Mouse (Mus musculus): ENCODE measurements around the gene Arhgap19. TPM values are rescaled to one million over a fixed set of nuclear protein-coding genes. Genes with fewer than 3 reads are reported as not detected.

Gene Arhgap19
- polyA plus RNA-seq, 1 experiment from 2014 or later: 13.6 TPM

DNA sequence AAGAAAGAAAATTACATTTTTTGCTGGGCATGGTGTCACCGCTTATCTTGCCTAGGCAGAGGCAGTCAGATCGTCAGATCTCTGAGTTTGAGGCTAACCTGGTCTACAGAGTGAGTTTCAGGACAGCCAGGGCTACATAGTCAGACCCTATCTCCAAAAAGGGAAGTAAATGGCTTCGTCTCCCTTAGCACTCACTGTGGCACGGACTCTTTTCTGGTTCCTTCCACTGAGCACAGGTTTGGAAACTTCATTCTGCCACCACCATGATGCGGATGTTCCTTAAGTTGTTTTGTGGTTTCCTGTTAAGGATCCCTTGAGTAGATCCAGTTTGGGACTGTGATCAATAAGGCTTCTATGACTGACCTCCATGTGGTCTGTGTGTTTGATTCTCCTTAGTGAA, 23.1 kb upstream of the Arhgap19 start:
- no peak overlapping the region for H3K27ac ChIP-seq (ENCODE audit: low read length)
- no peak for ATAC-seq (replicated peaks; ENCODE audit: extremely low read depth, insufficient read depth, low FRiP score)
- no peak overlapping the region for H3K4me3 ChIP-seq (ENCODE audit: low read length)
- H3K4me2 ChIP-seq (ENCODE audit: low read depth, low read length): no peak overlapping the region
- H3K27me3 ChIP-seq (ENCODE audit: control insufficient read depth, insufficient read depth, low read length): no peaks in the 10 kb centered on the region
- no peak overlapping the region for H3K9ac ChIP-seq (ENCODE audit: low read length)
- H3K36me3 ChIP-seq (ENCODE audit: control insufficient read depth, insufficient read depth): no peaks in the 10 kb centered on the region
- 75% methylated on average over 5 of the region's 5 CpGs for WGBS
- no peaks in the 10 kb centered on the region for H3K9me3 ChIP-seq (replicated peaks; ENCODE audit: control insufficient read depth, low read length)
- 0 out of 2 replicates have a peak, but pooled peaks cover 3% of the 10 kb centered on the region for H3K4me1 ChIP-seq (ENCODE audit: control insufficient read depth, insufficient read depth, low read length)

DNA sequence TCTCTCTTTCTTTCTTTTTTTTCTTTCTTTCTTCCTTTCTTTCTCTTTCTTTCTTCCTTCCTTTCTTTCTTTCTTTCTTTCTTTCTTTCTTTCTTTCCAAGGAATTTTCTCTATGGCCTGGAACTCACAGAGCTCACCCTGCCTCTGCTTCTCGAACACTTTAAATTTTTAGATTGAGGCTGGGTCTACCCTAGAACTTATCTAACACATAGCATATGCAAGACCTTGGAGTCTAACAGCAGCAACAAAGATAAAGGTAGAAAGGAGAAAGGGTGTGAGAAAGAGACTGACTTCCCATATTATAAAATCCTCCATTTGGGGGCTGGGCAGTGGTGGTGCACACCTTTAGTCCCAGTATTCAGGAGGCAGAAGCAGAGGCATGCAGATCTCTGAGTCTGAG, 20.7 kb upstream of the Arhgap19 start:
- H3K27ac ChIP-seq (ENCODE audit: low read length): no peak overlapping the region
- no peak overlapping the region for H3K4me3 ChIP-seq (ENCODE audit: low read length)
- 70% methylated on average over 1 of the region's 1 CpGs for WGBS
- no peaks in the 10 kb centered on the region for H3K9me3 ChIP-seq (replicated peaks; ENCODE audit: control insufficient read depth, low read length)
- ATAC-seq (replicated peaks; ENCODE audit: extremely low read depth, insufficient read depth, low FRiP score): no peak
- no peak overlapping the region for H3K9ac ChIP-seq (ENCODE audit: low read length)
- no peaks in the 10 kb centered on the region for H3K36me3 ChIP-seq (ENCODE audit: control insufficient read depth, insufficient read depth)
- H3K4me1 ChIP-seq (ENCODE audit: control insufficient read depth, insufficient read depth, low read length): peaks cover 4% of the 10 kb centered on the region; the same call in 1 of the 2 replicates
- H3K4me2 ChIP-seq (ENCODE audit: low read depth, low read length): no peak overlapping the region
- H3K27me3 ChIP-seq (ENCODE audit: control insufficient read depth, insufficient read depth, low read length): no peaks in the 10 kb centered on the region

DNA sequence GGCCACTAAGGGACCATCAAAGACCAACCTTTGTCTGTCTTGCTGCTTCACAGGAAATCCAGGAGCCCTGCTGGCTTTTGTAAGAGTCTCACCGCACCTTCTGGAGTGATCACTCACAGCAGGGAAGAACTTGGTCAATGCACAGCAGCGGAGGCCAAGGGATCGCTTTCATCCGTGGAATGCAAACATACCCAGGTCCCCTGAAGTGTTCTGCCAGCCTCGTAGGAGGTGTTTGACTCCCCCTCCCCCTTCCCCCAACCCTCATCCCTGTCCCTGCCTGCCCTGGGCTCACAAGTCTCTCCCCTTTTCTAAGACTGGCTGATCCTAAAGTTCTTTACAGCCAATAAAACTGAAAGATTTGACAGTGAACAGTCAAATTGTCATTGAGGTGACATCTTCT, 19.6 kb upstream of the Arhgap19 start:
- no peaks in the 10 kb centered on the region for H3K27me3 ChIP-seq (ENCODE audit: control insufficient read depth, insufficient read depth, low read length)

DNA sequence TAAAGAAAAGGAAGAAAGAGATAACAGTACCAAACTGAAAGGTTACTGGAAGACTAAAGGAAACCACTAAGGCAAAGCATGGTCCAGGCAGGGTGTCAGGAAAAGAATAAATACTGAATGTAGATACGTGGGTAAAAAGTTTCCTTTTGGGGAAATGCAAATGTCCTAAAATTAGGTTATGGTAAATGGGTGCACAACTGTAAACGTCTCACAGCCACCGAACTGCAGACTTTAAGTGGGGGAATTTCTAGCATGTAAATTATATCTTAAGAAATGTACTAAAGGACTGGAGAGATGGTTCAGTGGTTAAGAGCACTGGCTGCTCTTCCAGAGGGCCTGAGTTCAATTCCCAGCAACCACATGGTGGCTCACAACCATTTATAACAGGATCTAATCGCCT, 16.9 kb upstream of the Arhgap19 start:
- no peaks in the 10 kb centered on the region for H3K36me3 ChIP-seq (ENCODE audit: control insufficient read depth, insufficient read depth)
- WGBS: 85% methylated on average over 4 of the region's 4 CpGs
- no peak overlapping the region for H3K27ac ChIP-seq (ENCODE audit: low read length)
- no peak overlapping the region for H3K9ac ChIP-seq (ENCODE audit: low read length)
- H3K4me2 ChIP-seq (ENCODE audit: low read depth, low read length): no peak overlapping the region
- H3K27me3 ChIP-seq (ENCODE audit: control insufficient read depth, insufficient read depth, low read length): no peaks in the 10 kb centered on the region
- H3K4me3 ChIP-seq (ENCODE audit: low read length): no peak overlapping the region
- H3K4me1 ChIP-seq (ENCODE audit: control insufficient read depth, insufficient read depth, low read length): peaks cover 12% of the 10 kb centered on the region
- no peaks in the 10 kb centered on the region for H3K9me3 ChIP-seq (replicated peaks; ENCODE audit: control insufficient read depth, low read length)
- no peak for ATAC-seq (replicated peaks; ENCODE audit: extremely low read depth, insufficient read depth, low FRiP score)

More for the DNA sequence above, 19.6 kb upstream of the Arhgap19 start:
- Histone ChIP-seq H3K27ac (ENCODE audit: low read length) (no peak overlapping the region), H3K9me3 (replicated peaks; ENCODE audit: control insufficient read depth, low read length) (no peaks in the 10 kb centered on the region), H3K9ac (ENCODE audit: low read length) (no peak overlapping the region), H3K4me1 (ENCODE audit: control insufficient read depth, insufficient read depth, low read length) (peaks cover 12% of the 10 kb centered on the region), H3K4me3 (ENCODE audit: low read length) (no peak overlapping the region), H3K36me3 (ENCODE audit: control insufficient read depth, insufficient read depth) (no peaks in the 10 kb centered on the region), H3K4me2 (ENCODE audit: low read depth, low read length) (no peak overlapping the region)
- 22% methylated on average over 5 of the region's 5 CpGs for WGBS
- ATAC-seq (replicated peaks; ENCODE audit: extremely low read depth, insufficient read depth, low FRiP score): no peak

DNA sequence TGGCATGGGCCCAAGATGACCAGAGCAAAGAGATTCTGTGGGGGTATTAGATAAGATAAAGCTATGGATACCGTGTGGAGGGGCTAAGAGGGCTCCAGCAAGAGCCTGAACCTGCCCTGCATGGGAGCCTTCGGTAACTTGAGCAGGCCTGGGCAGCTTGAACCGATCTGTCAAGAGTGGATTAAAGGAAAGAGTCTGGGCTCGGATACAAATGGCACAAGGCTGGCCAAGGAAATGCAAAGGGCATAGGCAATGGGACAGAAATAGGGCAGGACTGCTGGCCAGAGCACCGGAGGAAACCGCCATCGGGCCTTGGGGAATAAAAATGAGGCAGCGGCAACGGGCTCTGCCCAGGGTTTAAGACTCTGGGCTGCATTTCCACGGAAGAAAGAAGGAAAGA, 15.5 kb upstream of the Arhgap19 start:
- Histone ChIP-seq H3K27me3 (ENCODE audit: control insufficient read depth, insufficient read depth, low read length) (no peaks in the 10 kb centered on the region), H3K4me2 (ENCODE audit: low read depth, low read length) (no peak overlapping the region), H3K4me3 (ENCODE audit: low read length) (no peak overlapping the region), H3K4me1 (ENCODE audit: control insufficient read depth, insufficient read depth, low read length) (peaks cover 12% of the 10 kb centered on the region), H3K36me3 (ENCODE audit: control insufficient read depth, insufficient read depth) (no peaks in the 10 kb centered on the region), H3K27ac (ENCODE audit: low read length) (peak overlapping the region; percentile 4; the same call in 1 of the 2 replicates), H3K9ac (ENCODE audit: low read length) (no peak overlapping the region), H3K9me3 (replicated peaks; ENCODE audit: control insufficient read depth, low read length) (no peaks in the 10 kb centered on the region)
- ATAC-seq (replicated peaks; ENCODE audit: extremely low read depth, insufficient read depth, low FRiP score): no peak
- 31% methylated on average over 10 of the region's 10 CpGs for WGBS

DNA sequence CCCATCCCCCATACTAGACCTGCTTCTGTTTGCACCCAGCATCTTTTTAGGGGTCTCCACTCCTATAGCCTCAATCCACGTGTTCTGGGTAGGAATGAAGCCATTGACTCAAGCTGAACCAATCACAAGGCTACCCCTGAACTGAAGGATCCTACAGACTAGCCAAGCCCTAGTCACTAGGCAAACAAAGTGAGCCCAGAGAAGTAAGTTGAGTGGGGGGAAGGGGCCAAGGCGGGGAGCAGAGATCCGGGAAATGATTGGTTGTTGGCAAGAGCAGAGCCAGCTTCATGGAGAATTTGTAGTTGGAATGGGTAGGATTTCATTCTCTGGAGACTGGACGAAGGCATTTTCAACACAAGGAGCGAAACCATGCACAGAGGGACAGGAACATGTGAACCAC, 15.1 kb upstream of the Arhgap19 start:
- H3K9me3 ChIP-seq (replicated peaks; ENCODE audit: control insufficient read depth, low read length): no peaks in the 10 kb centered on the region
- no peak for ATAC-seq (replicated peaks; ENCODE audit: extremely low read depth, insufficient read depth, low FRiP score)
- H3K9ac ChIP-seq (ENCODE audit: low read length): no peak overlapping the region
- no peaks in the 10 kb centered on the region for H3K36me3 ChIP-seq (ENCODE audit: control insufficient read depth, insufficient read depth)
- H3K4me1 ChIP-seq (ENCODE audit: control insufficient read depth, insufficient read depth, low read length): peaks cover 12% of the 10 kb centered on the region
- H3K27me3 ChIP-seq (ENCODE audit: control insufficient read depth, insufficient read depth, low read length): no peaks in the 10 kb centered on the region
- H3K4me3 ChIP-seq (ENCODE audit: low read length): no peak overlapping the region
- 41% methylated on average over 5 of the region's 5 CpGs for WGBS
- H3K27ac ChIP-seq (ENCODE audit: low read length): peak overlapping the region; percentile 4; the same call in 1 of the 2 replicates
- H3K4me2 ChIP-seq (ENCODE audit: low read depth, low read length): no peak overlapping the region

DNA sequence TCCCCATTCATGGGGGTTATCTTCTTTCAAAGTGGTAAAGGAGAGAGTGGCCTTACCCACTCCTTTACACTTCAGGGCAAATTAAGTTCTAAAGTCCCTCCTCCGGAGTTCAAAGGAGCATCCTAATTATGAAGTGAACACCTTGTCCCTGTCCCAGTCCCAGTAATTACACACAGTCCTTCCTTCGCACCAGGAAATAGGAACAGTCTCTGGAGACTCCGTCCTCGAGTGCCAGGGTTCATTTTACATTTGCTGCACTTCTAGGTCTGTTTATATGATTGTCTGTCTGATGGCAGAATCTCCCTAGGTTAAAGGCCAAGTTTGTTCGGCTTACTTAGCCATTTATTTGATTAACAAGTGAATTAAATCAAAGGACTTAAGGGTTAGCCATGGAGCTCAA, 14.6 kb upstream of the Arhgap19 start:
- Histone ChIP-seq H3K9ac (ENCODE audit: low read length) (no peak overlapping the region), H3K4me3 (ENCODE audit: low read length) (no peak overlapping the region), H3K36me3 (ENCODE audit: control insufficient read depth, insufficient read depth) (no peaks in the 10 kb centered on the region), H3K4me2 (ENCODE audit: low read depth, low read length) (no peak overlapping the region), H3K27ac (ENCODE audit: low read length) (no peak overlapping the region), H3K4me1 (ENCODE audit: control insufficient read depth, insufficient read depth, low read length) (peaks cover 12% of the 10 kb centered on the region), H3K27me3 (ENCODE audit: control insufficient read depth, insufficient read depth, low read length) (no peaks in the 10 kb centered on the region), H3K9me3 (replicated peaks; ENCODE audit: control insufficient read depth, low read length) (no peaks in the 10 kb centered on the region)
- no peak for ATAC-seq (replicated peaks; ENCODE audit: extremely low read depth, insufficient read depth, low FRiP score)
- 74% methylated on average over 5 of the region's 5 CpGs for WGBS

DNA sequence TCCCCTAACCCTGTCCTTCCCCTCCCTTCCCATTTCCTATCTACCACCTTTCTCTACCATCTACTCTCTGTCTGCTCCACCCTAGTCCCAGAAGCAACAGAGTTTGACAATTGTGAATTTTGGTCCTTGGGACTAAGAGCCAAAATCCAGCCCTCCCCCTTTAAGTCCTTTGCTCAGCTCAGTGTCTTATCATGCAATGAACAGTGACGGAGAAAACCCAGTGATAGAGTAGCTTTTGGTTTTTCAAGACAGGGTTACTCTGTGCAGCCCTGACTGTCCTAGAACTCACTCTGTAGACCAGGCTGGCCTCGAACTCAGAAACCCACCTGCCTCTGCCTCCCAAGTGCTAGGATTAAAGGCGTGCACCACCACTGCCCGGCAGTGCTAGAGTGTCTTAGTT, 11.5 kb upstream of the Arhgap19 start:
- no peak for ATAC-seq (replicated peaks; ENCODE audit: extremely low read depth, insufficient read depth, low FRiP score)
- Histone ChIP-seq H3K27ac (ENCODE audit: low read length) (no peak overlapping the region), H3K36me3 (ENCODE audit: control insufficient read depth, insufficient read depth) (no peaks in the 10 kb centered on the region), H3K9ac (ENCODE audit: low read length) (no peak overlapping the region), H3K27me3 (ENCODE audit: control insufficient read depth, insufficient read depth, low read length) (no peaks in the 10 kb centered on the region), H3K4me2 (ENCODE audit: low read depth, low read length) (no peak overlapping the region), H3K9me3 (replicated peaks; ENCODE audit: control insufficient read depth, low read length) (no peaks in the 10 kb centered on the region), H3K4me3 (ENCODE audit: low read length) (no peak overlapping the region), H3K4me1 (ENCODE audit: control insufficient read depth, insufficient read depth, low read length) (peaks cover 12% of the 10 kb centered on the region)
- WGBS: 76% methylated on average over 4 of the region's 4 CpGs

DNA sequence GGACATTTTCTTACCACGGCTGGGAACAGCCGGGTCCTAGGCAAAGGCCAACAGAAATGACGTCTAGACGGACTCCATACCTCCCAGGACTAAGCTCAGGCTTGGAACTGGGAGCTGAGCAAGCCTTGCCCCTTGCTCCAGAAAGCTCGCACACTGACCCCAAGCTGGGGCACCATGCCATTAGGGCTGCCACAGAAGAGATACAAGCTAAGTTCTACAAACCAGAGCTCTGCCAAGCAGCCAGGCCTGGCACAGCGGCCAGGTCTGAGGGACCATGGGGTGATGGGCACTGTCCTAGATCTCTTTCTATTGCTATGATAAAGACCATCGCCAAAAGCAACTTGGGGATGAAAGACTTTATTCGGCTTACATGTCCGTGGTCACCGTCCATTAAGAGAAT, 10.7 kb upstream of the Arhgap19 start:
- H3K9ac ChIP-seq (ENCODE audit: low read length): no peak overlapping the region
- H3K9me3 ChIP-seq (replicated peaks; ENCODE audit: control insufficient read depth, low read length): no peaks in the 10 kb centered on the region
- 86% methylated on average over 10 of the region's 10 CpGs for WGBS
- no peaks in the 10 kb centered on the region for H3K27me3 ChIP-seq (ENCODE audit: control insufficient read depth, insufficient read depth, low read length)
- no peak overlapping the region for H3K27ac ChIP-seq (ENCODE audit: low read length)
- no peak overlapping the region for H3K4me2 ChIP-seq (ENCODE audit: low read depth, low read length)
- no peaks in the 10 kb centered on the region for H3K36me3 ChIP-seq (ENCODE audit: control insufficient read depth, insufficient read depth)
- H3K4me1 ChIP-seq (ENCODE audit: control insufficient read depth, insufficient read depth, low read length): peaks cover 8% of the 10 kb centered on the region
- ATAC-seq (replicated peaks; ENCODE audit: extremely low read depth, insufficient read depth, low FRiP score): no peak
- H3K4me3 ChIP-seq (ENCODE audit: low read length): no peak overlapping the region

DNA sequence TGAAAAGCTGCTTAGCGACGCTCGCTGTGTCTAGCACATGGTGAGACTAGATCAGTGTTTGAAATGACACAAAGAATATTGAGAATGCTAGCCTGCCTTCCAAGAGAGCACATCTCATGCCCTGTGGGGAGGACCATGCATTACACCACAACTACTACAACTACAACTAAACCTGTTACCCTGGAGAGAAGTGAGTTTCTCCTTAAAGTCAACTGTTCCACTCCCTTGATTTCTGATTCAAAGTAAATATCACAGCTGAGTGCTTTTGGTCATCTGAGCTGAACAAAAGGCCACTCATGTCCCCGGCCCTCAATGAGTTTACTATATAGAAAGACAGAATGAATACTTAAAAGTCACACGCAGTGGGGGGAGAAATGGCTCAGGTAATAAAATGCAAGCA, 8.2 kb upstream of the Arhgap19 start:
- no peak for ATAC-seq (replicated peaks; ENCODE audit: extremely low read depth, insufficient read depth, low FRiP score)
- Histone ChIP-seq H3K9me3 (replicated peaks; ENCODE audit: control insufficient read depth, low read length) (peaks cover 5% of the 10 kb centered on the region), H3K9ac (ENCODE audit: low read length) (no peak overlapping the region), H3K4me2 (ENCODE audit: low read depth, low read length) (no peak overlapping the region), H3K4me1 (ENCODE audit: control insufficient read depth, insufficient read depth, low read length) (no peaks in the 10 kb centered on the region), H3K4me3 (ENCODE audit: low read length) (no peak overlapping the region), H3K36me3 (ENCODE audit: control insufficient read depth, insufficient read depth) (no peaks in the 10 kb centered on the region), H3K27me3 (ENCODE audit: control insufficient read depth, insufficient read depth, low read length) (no peaks in the 10 kb centered on the region), H3K27ac (ENCODE audit: low read length) (no peak overlapping the region)
- 81% methylated on average over 5 of the region's 5 CpGs for WGBS

Measured in heart, embryonic 16.5 days (tissue).